Mouse (Mus musculus) CD4-positive, CD25-positive, alpha-beta regulatory T cell, adult 9 weeks (primary cell): ENCODE results near the gene Fam122b. TPM values are rescaled to one million over a fixed set of nuclear protein-coding genes. Genes with fewer than 3 reads are reported as not detected.

Experiments used
- polyA plus RNA-seq: library from polyadenylated mRNA; unstranded; fragments of 100-300 nt; shearing (Covaris generic); gene quantifications from one replicate; pipeline ENCODE4 v1.2.1, GENCODE M21; 2017

The Fam122b gene
- polyA plus RNA-seq: 13.6 TPM

DNA sequence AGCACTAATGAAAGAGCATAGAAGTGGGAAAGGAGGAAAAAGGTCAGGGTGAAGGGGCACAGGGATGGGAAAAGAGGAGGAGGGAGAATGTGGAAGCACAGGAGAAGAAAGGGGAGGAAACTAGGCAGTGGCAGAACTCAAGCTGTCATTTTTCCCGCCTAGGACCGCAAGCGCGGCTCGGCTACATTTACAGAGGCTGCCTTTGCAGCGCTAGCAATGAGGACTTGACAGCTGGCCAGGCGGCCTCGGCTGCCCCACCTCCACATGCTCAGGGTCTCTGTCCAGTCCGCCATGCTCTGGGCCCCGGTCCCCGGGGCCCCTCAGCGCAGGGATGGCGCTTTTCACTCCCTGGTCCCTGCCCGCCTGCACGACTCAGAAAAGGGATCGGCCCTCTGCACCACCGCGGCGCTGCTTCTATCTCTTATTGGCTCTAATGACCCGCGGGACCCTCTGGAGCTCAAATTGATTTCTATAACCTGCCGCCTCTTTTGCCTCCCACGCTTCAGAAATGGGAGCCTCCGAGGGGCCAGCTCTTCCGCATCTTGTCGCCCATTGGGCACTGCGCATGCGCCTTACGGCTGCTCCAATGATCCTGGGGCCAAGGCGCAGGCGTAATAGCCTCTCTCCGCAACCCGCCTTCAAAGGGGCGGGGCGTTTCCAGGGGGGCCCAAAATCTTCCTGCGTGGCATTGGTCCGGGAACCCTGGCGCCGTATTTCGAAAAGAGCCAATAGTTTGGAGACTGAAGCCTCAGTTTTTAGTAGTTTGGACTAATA is at the start of gene Fam122b:
Gene Fam122b, minus strand, starts transcription at position 517 of the 774 bp plus-strand sequence.

DNA sequence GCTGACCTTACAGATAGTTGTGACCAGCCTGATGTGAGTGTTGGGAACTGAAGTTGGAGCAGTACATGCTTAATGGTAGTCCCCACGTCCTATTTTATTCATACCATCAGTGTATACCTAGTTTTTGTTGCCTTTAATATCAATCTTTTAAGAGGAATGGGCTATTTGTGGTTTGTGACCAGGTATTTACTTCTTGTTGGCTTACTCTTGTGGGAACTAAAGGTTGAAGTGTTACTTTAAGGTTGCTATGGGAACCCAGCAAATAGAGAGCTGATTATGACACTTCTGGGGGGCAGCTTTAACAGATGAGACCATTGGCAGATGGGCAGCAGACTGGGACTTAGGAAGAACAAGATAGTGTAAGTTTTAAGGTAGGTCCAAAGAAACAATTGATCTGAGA is 3.5 kb upstream of the Fam122b start, which contains the start of gene Fam122c:
Gene Fam122c, plus strand, starts transcription at position 301 of the 400 bp plus-strand sequence.

DNA sequence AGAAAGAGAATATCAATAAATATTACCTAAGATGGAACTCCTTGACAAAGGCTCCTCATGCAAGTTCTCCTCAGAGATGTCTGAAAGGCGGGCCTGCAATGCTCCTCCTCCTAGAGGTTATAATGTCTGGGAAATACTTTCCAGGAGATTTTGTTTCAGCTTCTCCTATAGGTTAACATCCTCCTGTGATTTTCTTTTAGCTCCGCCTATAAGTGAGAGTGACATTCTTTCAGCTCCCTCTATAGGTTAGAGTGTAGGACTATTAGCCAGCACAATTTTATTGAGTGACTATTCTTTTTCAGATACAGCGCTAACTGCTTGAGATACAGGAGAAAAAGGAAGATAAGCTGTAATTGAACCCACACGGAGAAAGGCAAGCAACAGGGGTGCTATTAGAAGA is 29.6 kb downstream of the Fam122b start, which contains the start of gene Plac1:
Gene Plac1, minus strand, starts transcription at position 101 of the 400 bp plus-strand sequence.

Other genes with a start within 250 kb of the Fam122b start
- not detected for gene Plac1, start 29.7 kb downstream of the Fam122b start, polyA plus RNA-seq
- gene Fam122c, start 3.6 kb upstream of the Fam122b start, polyA plus RNA-seq: not detected
- 20.7 TPM for gene Mospd1, start 100.7 kb upstream of the Fam122b start, polyA plus RNA-seq
- gene Etd, start 165.1 kb upstream of the Fam122b start, polyA plus RNA-seq: not detected